Comparison of ENCODE assay signal across 14 mouse cellular contexts in the genomic region with DNA sequence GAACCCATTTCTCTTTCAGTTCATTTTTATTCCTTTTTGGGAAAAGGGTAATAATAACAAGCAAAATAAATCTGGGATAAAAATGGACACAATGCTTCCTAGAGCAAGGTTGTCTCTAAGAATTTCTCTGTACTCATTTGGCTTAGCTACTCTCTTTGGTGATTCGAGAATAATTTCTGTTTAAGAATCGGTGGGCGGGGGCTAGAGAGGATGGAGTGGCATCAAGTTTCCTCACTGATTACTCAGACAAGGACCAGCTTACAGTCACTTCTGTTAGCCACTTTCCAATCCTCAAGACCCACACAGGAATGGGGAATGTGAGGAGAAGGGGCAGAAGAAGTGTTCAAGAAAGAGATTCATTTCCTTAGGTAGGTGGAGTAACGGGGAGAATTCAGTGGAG. TPM values are rescaled to one million over a fixed set of nuclear protein-coding genes. Genes with fewer than 3 reads are reported as not detected.
DNase-seq lines count a peak whose midpoint lies in the region; ATAC-seq and TF ChIP-seq lines count a peak whose summit lies in the region.
"Had no signal": no experiment of that assay in that cellular context is flagged by ENCODE, and none has a peak within 500 bp of the region (broad histone marks: within the 10 kb centered on the region; RNA-seq: fewer than 3 reads in every experiment).

No protein-coding gene starts in this region.

- H3K9me3 ChIP-seq in heart, embryonic 12.5 days (replicated peaks) = peaks cover 5% of the 10 kb centered on the region; the same call in 1 of the 2 replicates
- no peaks in the 10 kb centered on the region for H3K9me3 ChIP-seq in liver, postnatal 0 days (ENCODE audit: low read length)
- no peaks in the 10 kb centered on the region for H3K9me3 ChIP-seq in embryonic facial prominence, embryonic 14.5 days (ENCODE audit: control insufficient read depth, low read length)

- TF ChIP-seq CTCF in liver, postnatal 0 days (IDR thresholded peaks at IDR 0.05; ENCODE audit: low read depth) = no peak
- no peak for TF ChIP-seq CTCF in small intestine, adult 2 months (IDR thresholded peaks at IDR 0.05; ENCODE audit: extremely low read depth, insufficient read length, insufficient replicate concordance, low read depth, low read length)

- no peaks in the 10 kb centered on the region for H3K36me3 ChIP-seq in heart, embryonic 12.5 days
- no peaks in the 10 kb centered on the region for H3K36me3 ChIP-seq in liver, postnatal 0 days (replicated peaks; ENCODE audit: insufficient read depth, low read length)
- H3K36me3 ChIP-seq in embryonic facial prominence, embryonic 14.5 days (ENCODE audit: control insufficient read depth, insufficient read depth, low read length) = no peaks in the 10 kb centered on the region
- H3K36me3 ChIP-seq in small intestine, adult 2 months (ENCODE audit: control insufficient read depth, insufficient read depth, low read length) = no peaks in the 10 kb centered on the region

- H3K4me2 ChIP-seq in heart, embryonic 12.5 days = no peak overlapping the region
- no peak overlapping the region for H3K4me2 ChIP-seq in liver, postnatal 0 days (ENCODE audit: low read depth, low read length)
- no peak overlapping the region for H3K4me2 ChIP-seq in embryonic facial prominence, embryonic 14.5 days (ENCODE audit: low read depth, low read length)
- H3K4me2 ChIP-seq: liver, embryonic 11.5 days had no signal

- no peak for TF ChIP-seq POLR2A in small intestine, adult 2 months (IDR thresholded peaks at IDR 0.05; ENCODE audit: low read depth, low read length)

- no peak for ATAC-seq in heart, embryonic 12.5 days (ENCODE audit: insufficient number of reproducible peaks, low FRiP score)
- ATAC-seq in liver, postnatal 0 days = no peak
- no peak for ATAC-seq in embryonic facial prominence, embryonic 14.5 days (ENCODE audit: low read depth)

- H3K4me3 ChIP-seq in heart, embryonic 12.5 days = no peak overlapping the region
- H3K4me3 ChIP-seq in liver, postnatal 0 days (ENCODE audit: low read depth, low read length) = no peak overlapping the region
- no peak overlapping the region for H3K4me3 ChIP-seq in embryonic facial prominence, embryonic 14.5 days (ENCODE audit: low read depth, low read length)
- no peak overlapping the region for H3K4me3 ChIP-seq in small intestine, adult 2 months (ENCODE audit: low read depth, low read length)

- no peaks in the 10 kb centered on the region for H3K27me3 ChIP-seq in heart, embryonic 12.5 days (replicated peaks)
- no peaks in the 10 kb centered on the region for H3K27me3 ChIP-seq in liver, postnatal 0 days (ENCODE audit: insufficient read depth, low read length)
- no peaks in the 10 kb centered on the region for H3K27me3 ChIP-seq in embryonic facial prominence, embryonic 14.5 days (replicated peaks; ENCODE audit: control insufficient read depth, insufficient read depth, low read length)
- no peaks in the 10 kb centered on the region for H3K27me3 ChIP-seq in small intestine, adult 2 months (ENCODE audit: control insufficient read depth, insufficient read depth, low read length)

- TF ChIP-seq EP300 in liver, postnatal 0 days (IDR thresholded peaks at IDR 0.05; ENCODE audit: low read depth) = no peak

- intact Hi-C loops in heart, postnatal 36 days (cut with DNase I) = no loop called here

- H3K27ac ChIP-seq in heart, embryonic 12.5 days (ENCODE audit: poor library complexity, severe bottlenecking) = peak overlapping the region; percentile 97
- peak overlapping the region; percentile 58 for H3K27ac ChIP-seq in liver, postnatal 0 days (ENCODE audit: low read depth)
- peak overlapping the region; percentile 94 for H3K27ac ChIP-seq in embryonic facial prominence, embryonic 14.5 days (replicated peaks; ENCODE audit: low read depth, low read length)
- H3K27ac ChIP-seq in small intestine, adult 2 months (ENCODE audit: insufficient read depth, low read depth, low read length) = peak overlapping the region; percentile 88

- H3K4me1 ChIP-seq in heart, embryonic 12.5 days (replicated peaks) = peaks cover 24% of the 10 kb centered on the region
- peaks cover 9% of the 10 kb centered on the region; the same call in 1 of the 2 replicates for H3K4me1 ChIP-seq in liver, postnatal 0 days (ENCODE audit: insufficient read depth)
- H3K4me1 ChIP-seq in embryonic facial prominence, embryonic 14.5 days (ENCODE audit: control insufficient read depth, insufficient read depth, low read length) = peaks cover 8% of the 10 kb centered on the region; the same call in 1 of the 2 replicates
- peaks cover 2% of the 10 kb centered on the region for H3K4me1 ChIP-seq in small intestine, adult 2 months (ENCODE audit: control insufficient read depth, insufficient read depth, insufficient read length, low read length)

- 73% methylated on average over 4 of the region's 4 CpGs for WGBS in heart, embryonic 12.5 days
- WGBS in liver, postnatal 0 days (ENCODE audit: insufficient replicate concordance) = 75% methylated on average over 4 of the region's 4 CpGs
- WGBS in embryonic facial prominence, embryonic 14.5 days = 65% methylated on average over 4 of the region's 4 CpGs
- WGBS in small intestine, adult 2 months = 74% methylated on average over 4 of the region's 4 CpGs

- DNase-seq in heart, postnatal 36 days = no peak
- no peak for DNase-seq in liver, postnatal 0 days
- no peak for DNase-seq in liver
- DNase-seq in embryonic facial prominence, embryonic 14.5 days (ENCODE audit: low spot score) = no peak
- DNase-seq in cerebellum, postnatal 25 days = no peak
- DNase-seq in gastrocnemius, postnatal 10 days = no peak
- DNase-seq: spleen, adult 18-20 months; thymus, postnatal 25 days had no signal

- no peak overlapping the region for H3K9ac ChIP-seq in heart, embryonic 12.5 days
- H3K9ac ChIP-seq in liver, postnatal 0 days (replicated peaks) = no peak overlapping the region
- no peak overlapping the region for H3K9ac ChIP-seq in embryonic facial prominence, embryonic 14.5 days (ENCODE audit: low read depth, low read length)

RNA-seq across cellular contexts. Expression of gene Rnase10, which starts 1.2 kb away (rescaled TPM):
- 0.41 TPM in 1 of 2 replicates, not detected in the other for polyA plus RNA-seq in heart, embryonic 12.5 days (2016; fragmentation: Nextera tagmentation; extraction: Ambion mirVana)
- total RNA-seq in heart, postnatal 36 days (2021) = under 1 TPM; 0.22 to 0.25 TPM
- not detected in 2 replicates for polyA plus RNA-seq in liver, postnatal 0 days (2015; fragmentation: Nextera tagmentation; extraction: Ambion mirVana)
- polyA plus RNA-seq in embryonic facial prominence, embryonic 14.5 days (2014; fragmentation: Nextera tagmentation; extraction: Ambion mirVana) = 0.29 and 0.48 TPM in 2 replicates
- polyA plus RNA-seq in small intestine, adult 2 months (2012; rRNA removed) = not detected in 2 replicates
- total RNA-seq in gastrocnemius, postnatal 10 days (2021) = under 1 TPM in 1 of 2 experiments, not detected in 1; 0.23 TPM
- total RNA-seq: layer of hippocampus, postnatal 36 days had no signal
- polyA plus RNA-seq: hindbrain, embryonic 11.5 days; kidney, embryonic 14.5 days; liver, embryonic 11.5 days had no signal

RNA-seq across cellular contexts. Expression of gene Rnase9, which starts 32.9 kb away (rescaled TPM):
- not detected in 2 replicates for polyA plus RNA-seq in heart, embryonic 12.5 days (2016; fragmentation: Nextera tagmentation; extraction: Ambion mirVana)
- total RNA-seq in heart, postnatal 36 days (2021) = not detected
- polyA plus RNA-seq in liver, postnatal 0 days (2015; fragmentation: Nextera tagmentation; extraction: Ambion mirVana) = not detected in 2 replicates
- not detected in 2 replicates for polyA plus RNA-seq in embryonic facial prominence, embryonic 14.5 days (2014; fragmentation: Nextera tagmentation; extraction: Ambion mirVana)
- not detected in 2 replicates for polyA plus RNA-seq in small intestine, adult 2 months (2012; rRNA removed)
- total RNA-seq in gastrocnemius, postnatal 10 days (2021) = not detected
- total RNA-seq: layer of hippocampus, postnatal 36 days had no signal
- polyA plus RNA-seq: hindbrain, embryonic 11.5 days; liver, embryonic 11.5 days had no signal

RNA-seq across cellular contexts. Expression of gene Rnase11, which starts 41.2 kb away (rescaled TPM):
- not detected in 2 replicates for polyA plus RNA-seq in heart, embryonic 12.5 days (2016; fragmentation: Nextera tagmentation; extraction: Ambion mirVana)
- total RNA-seq in heart, postnatal 36 days (2021) = not detected
- not detected in 2 replicates for polyA plus RNA-seq in liver, postnatal 0 days (2015; fragmentation: Nextera tagmentation; extraction: Ambion mirVana)
- polyA plus RNA-seq in embryonic facial prominence, embryonic 14.5 days (2014; fragmentation: Nextera tagmentation; extraction: Ambion mirVana) = not detected in 2 replicates
- polyA plus RNA-seq in small intestine, adult 2 months (2012; rRNA removed) = not detected in 2 replicates
- not detected for total RNA-seq in gastrocnemius, postnatal 10 days (2021)
- total RNA-seq: layer of hippocampus, postnatal 36 days had no signal
- polyA plus RNA-seq: hindbrain, embryonic 11.5 days; liver, embryonic 11.5 days had no signal

RNA-seq across cellular contexts. Expression of gene Rnase12, which starts 48.7 kb away (rescaled TPM):
- polyA plus RNA-seq in heart, embryonic 12.5 days (2016; fragmentation: Nextera tagmentation; extraction: Ambion mirVana) = 0.51 and 0.70 TPM in 2 replicates
- total RNA-seq in heart, postnatal 36 days (2021) = not detected
- 1.3 and 1.6 TPM in 2 replicates for polyA plus RNA-seq in liver, postnatal 0 days (2015; fragmentation: Nextera tagmentation; extraction: Ambion mirVana)
- polyA plus RNA-seq in embryonic facial prominence, embryonic 14.5 days (2014; fragmentation: Nextera tagmentation; extraction: Ambion mirVana) = 0.49 TPM in 1 of 2 replicates, not detected in the other
- polyA plus RNA-seq in small intestine, adult 2 months (2012; rRNA removed) = not detected in 2 replicates
- total RNA-seq in gastrocnemius, postnatal 10 days (2021) = not detected
- total RNA-seq: layer of hippocampus, postnatal 36 days had no signal
- polyA plus RNA-seq: hindbrain, embryonic 11.5 days had no signal

RNA-seq across cellular contexts. Expression of gene Pnp2, which starts 53.0 kb away (rescaled TPM):
- polyA plus RNA-seq in heart, embryonic 12.5 days (2016; fragmentation: Nextera tagmentation; extraction: Ambion mirVana) = 0.17 and 0.32 TPM in 2 replicates
- under 1 TPM; 0.22 to 0.65 TPM for total RNA-seq in heart, postnatal 36 days (2021)
- polyA plus RNA-seq in liver, postnatal 0 days (2015; fragmentation: Nextera tagmentation; extraction: Ambion mirVana) = 7.1 and 7.3 TPM in 2 replicates
- 0.45 and 0.73 TPM in 2 replicates for polyA plus RNA-seq in embryonic facial prominence, embryonic 14.5 days (2014; fragmentation: Nextera tagmentation; extraction: Ambion mirVana)
- 63.7 and 87.2 TPM in 2 replicates for polyA plus RNA-seq in small intestine, adult 2 months (2012; rRNA removed)
- under 1 TPM; 0.52 to 0.56 TPM for total RNA-seq in gastrocnemius, postnatal 10 days (2021)
